Mouse (Mus musculus) CH12.LX (cell line): ENCODE measurements around the gene Cacna2d2. TPM values are rescaled to one million over a fixed set of nuclear protein-coding genes. Genes with fewer than 3 reads are reported as not detected.

Experiments
- DNase-seq: peaks from one replicate; pipeline ENCODE4 v3.0.0-alpha.2; 2013; ENCODE audit errors: extremely low read depth
- H3K27ac ChIP-seq: 2 replicates; pipeline ENCODE4 v1.5.1; 2012; ENCODE audit warnings: low read depth, mild to moderate bottlenecking, control low read depth, moderate library complexity; ENCODE audit not compliant: insufficient read depth
- H3K27me3 ChIP-seq: replicated peaks from 2 replicates; pipeline ENCODE3; 2012; ENCODE audit warnings: inconsistent platforms
- H3K36me3 ChIP-seq, 2 experiments: replicated peaks in 1 of 2; 2 replicates each; pipeline versions ENCODE3 to v1.6.1; 2012; ENCODE audit warnings: inconsistent platforms in 1 of 2, low read length in 1 of 2, mild to moderate bottlenecking in 1 of 2, mixed read lengths in 1 of 2, moderate library complexity in 1 of 2; ENCODE audit not compliant: control insufficient read depth in 1 of 2, insufficient read depth in 1 of 2
- H3K4me1 ChIP-seq, 2 experiments: 2 replicates each; pipeline ENCODE4 v1.6.1; 2012; ENCODE audit warnings: inconsistent platforms in 1 of 2, moderate library complexity in 1 of 2; ENCODE audit not compliant: insufficient read depth in 2 of 2, control insufficient read depth in 1 of 2
- H3K4me2 ChIP-seq: 2 replicates; pipeline ENCODE4 v1.6.1; 2012; ENCODE audit warnings: low read depth, mild to moderate bottlenecking, control low read depth; ENCODE audit not compliant: poor library complexity, insufficient read depth, severe bottlenecking
- H3K4me3 ChIP-seq, 3 experiments: fragments of 150-350 bp in 1 of 3; sonication (generic) in 1 of 3; replicated peaks in 1 of 3; 2 replicates each; pipeline versions ENCODE3 to v1.5.1; 2011 to 2012; ENCODE audit warnings: low read depth in 2 of 3, low read length in 2 of 3, mild to moderate bottlenecking in 2 of 3, moderate library complexity in 2 of 3, control low read depth in 1 of 3, improper control_type of control experiment in 1 of 3, inconsistent platforms in 1 of 3, mixed read lengths in 1 of 3; ENCODE audit not compliant: poor library complexity in 1 of 3
- H3K79me2 ChIP-seq: replicated peaks from 2 replicates; pipeline ENCODE4 v1.6.1; 2012; ENCODE audit warnings: mild to moderate bottlenecking, moderate library complexity; ENCODE audit not compliant: control insufficient read depth, poor library complexity, insufficient read depth, severe bottlenecking; ENCODE audit errors: extremely low read depth
- H3K9ac ChIP-seq: 2 replicates; pipeline ENCODE4 v1.6.1; 2012; ENCODE audit warnings: low read depth, mild to moderate bottlenecking, control low read depth, moderate library complexity; ENCODE audit not compliant: insufficient read depth
- H3K9me3 ChIP-seq: replicated peaks from 2 replicates; pipeline ENCODE3; 2012; ENCODE audit warnings: low read length, inconsistent platforms, mixed read lengths
- CHD2 ChIP-seq: IDR thresholded peaks from 2 replicates; pipeline ENCODE4 v1.6.1; 2011; ENCODE audit warnings: low read length, improper control_type of control experiment
- CTCF ChIP-seq, 2 experiments: IDR thresholded peaks in 1 of 2; conservative IDR thresholded peaks in 1 of 2; 2 replicates each; pipeline ENCODE4 v1.5.1; 2011 to 2012; ENCODE audit warnings: low read depth in 2 of 2, low read length in 2 of 2, improper control_type of control experiment in 1 of 2, inconsistent platforms in 1 of 2, mild to moderate bottlenecking in 1 of 2, moderate library complexity in 1 of 2
- E2F4 ChIP-seq: IDR thresholded peaks from 2 replicates; pipeline ENCODE4 v1.6.1; 2011; ENCODE audit warnings: low read depth, low read length, improper control_type of control experiment; ENCODE audit not compliant: insufficient replicate concordance
- EP300 ChIP-seq: IDR thresholded peaks from 2 replicates; pipeline ENCODE4 v1.6.1; 2011; ENCODE audit warnings: low read length, improper control_type of control experiment
- ETS1 ChIP-seq: conservative IDR thresholded peaks from 2 replicates; pipeline ENCODE4 v1.6.1; 2012; ENCODE audit warnings: low read depth, mild to moderate bottlenecking, inconsistent platforms, low read length, improper control_type of control experiment, moderate library complexity
- GABPA ChIP-seq: IDR thresholded peaks from 2 replicates; pipeline ENCODE4 v1.6.1; 2012; ENCODE audit warnings: low read depth, low read length, improper control_type of control experiment, inconsistent platforms; ENCODE audit not compliant: insufficient replicate concordance
- IRF4 ChIP-seq: IDR thresholded peaks from 2 replicates; pipeline ENCODE4 v1.6.1; 2014; ENCODE audit warnings: low read depth, mild to moderate bottlenecking, inconsistent platforms, low read length, improper control_type of control experiment
- JUN ChIP-seq: IDR thresholded peaks from 2 replicates; pipeline ENCODE4 v1.6.1; 2011; ENCODE audit warnings: low read depth, mild to moderate bottlenecking, low read length, improper control_type of control experiment, moderate library complexity; ENCODE audit not compliant: insufficient read depth
- KAT2A ChIP-seq: IDR thresholded peaks from 2 replicates; pipeline ENCODE4 v1.6.1; 2012; ENCODE audit warnings: low read length, improper control_type of control experiment, inconsistent platforms; ENCODE audit not compliant: insufficient replicate concordance
- MAFK ChIP-seq: IDR thresholded peaks from 2 replicates; pipeline ENCODE4 v1.6.1; 2011; ENCODE audit warnings: low read length, improper control_type of control experiment; ENCODE audit not compliant: insufficient replicate concordance
- MAX ChIP-seq: IDR thresholded peaks from 2 replicates; pipeline ENCODE4 v1.6.1; 2011; ENCODE audit warnings: low read length, improper control_type of control experiment
- MAZ ChIP-seq: IDR thresholded peaks from 2 replicates; pipeline ENCODE4 v1.6.1; 2012; ENCODE audit warnings: low read depth, mild to moderate bottlenecking, inconsistent platforms, low read length, improper control_type of control experiment, moderate library complexity
- MEF2A ChIP-seq: IDR thresholded peaks from 2 replicates; pipeline ENCODE4 v1.6.1; 2014; ENCODE audit warnings: low read depth, mild to moderate bottlenecking, inconsistent platforms, low read length, improper control_type of control experiment, borderline replicate concordance
- MYC ChIP-seq: IDR thresholded peaks from 2 replicates; pipeline ENCODE4 v1.6.1; 2011; ENCODE audit warnings: low read depth, mild to moderate bottlenecking, improper control_type of control experiment, low read length
- NELFE ChIP-seq: IDR thresholded peaks from 2 replicates; pipeline ENCODE4 v1.6.1; 2011; ENCODE audit warnings: low read depth, low read length, improper control_type of control experiment
- PAX5 ChIP-seq: IDR thresholded peaks from 2 replicates; pipeline ENCODE4 v1.6.1; 2012; ENCODE audit warnings: low read length, inconsistent platforms, mixed read lengths
- RAD21 ChIP-seq: IDR thresholded peaks from 2 replicates; pipeline ENCODE4 v1.6.1; 2011; ENCODE audit warnings: low read depth, mild to moderate bottlenecking, low read length, improper control_type of control experiment, moderate library complexity
- RCOR1 ChIP-seq: conservative IDR thresholded peaks from 2 replicates; pipeline ENCODE4 v1.6.1; 2012; ENCODE audit warnings: low read depth, mild to moderate bottlenecking, inconsistent platforms, low read length, improper control_type of control experiment
- SIN3A ChIP-seq: IDR thresholded peaks from 2 replicates; pipeline ENCODE4 v1.6.1; 2012; ENCODE audit warnings: low read length, improper control_type of control experiment, inconsistent platforms
- TBP ChIP-seq: conservative IDR thresholded peaks from 2 replicates; pipeline ENCODE4 v1.6.1; 2011; ENCODE audit warnings: low read depth, low read length, improper control_type of control experiment
- UBTF ChIP-seq: IDR thresholded peaks from 2 replicates; pipeline ENCODE4 v1.6.1; 2012; ENCODE audit warnings: low read depth, mild to moderate bottlenecking, inconsistent platforms, low read length, improper control_type of control experiment, moderate library complexity
- USF2 ChIP-seq: conservative IDR thresholded peaks from 2 replicates; pipeline ENCODE4 v1.6.1; 2011; ENCODE audit warnings: low read depth, low read length, improper control_type of control experiment
- ZC3H11A ChIP-seq: IDR thresholded peaks from 2 replicates; pipeline ENCODE4 v1.6.1; 2012; ENCODE audit warnings: low read depth, mild to moderate bottlenecking, inconsistent platforms, low read length, improper control_type of control experiment
- ZMIZ1 ChIP-seq: IDR thresholded peaks from 2 replicates; pipeline ENCODE4 v1.6.1; 2012; ENCODE audit warnings: low read depth, mild to moderate bottlenecking, inconsistent platforms, low read length, improper control_type of control experiment
- ZNF384 ChIP-seq: IDR thresholded peaks from 2 replicates; pipeline ENCODE4 v1.6.1; 2012; ENCODE audit warnings: low read depth, low read length, improper control_type of control experiment, inconsistent platforms
- dilution Hi-C: fragments of 300-500 bp; cut with MboI; formaldehyde crosslinking; loops from 2 replicates; pipeline ENCODE4 v1.14.3; 2020; ENCODE audit warnings: low sequenced_read_pairs; ENCODE audit not compliant: extremely low pct_unique_long_range_greater_than_20kb, extremely low pct_ligation_motif_present
- in situ Hi-C: fragments of 300-500 bp; cut with MboI; formaldehyde crosslinking; loops from 3 replicates; pipeline ENCODE4 v1.14.3; 2019; ENCODE audit warnings: low sequenced_read_pairs, low pct_ligation_motif_present, low pct_unique_long_range_greater_than_20kb, mixed read lengths
- polyA plus RNA-seq: library from polyadenylated mRNA; unstranded; fragments of >175 nt; gene quantifications from 2 replicates; pipeline ENCODE4 v1.2.1, GENCODE M21; 2012; ENCODE audit warnings: low read depth; ENCODE audit not compliant: insufficient read length
- total RNA-seq, 2 experiments: library from RNA; depleted of rRNA; stranded (reverse); fragments of 300-350 nt in 1 of 2; fragments of >200 nt in 1 of 2; gene quantifications; 2 replicates each; pipeline ENCODE4 v1.2.3; 2012 to 2014

The Cacna2d2 gene
- total and polyA plus RNA-seq, 3 experiments, result 0.04 TPM; not detected in 2

DNA sequence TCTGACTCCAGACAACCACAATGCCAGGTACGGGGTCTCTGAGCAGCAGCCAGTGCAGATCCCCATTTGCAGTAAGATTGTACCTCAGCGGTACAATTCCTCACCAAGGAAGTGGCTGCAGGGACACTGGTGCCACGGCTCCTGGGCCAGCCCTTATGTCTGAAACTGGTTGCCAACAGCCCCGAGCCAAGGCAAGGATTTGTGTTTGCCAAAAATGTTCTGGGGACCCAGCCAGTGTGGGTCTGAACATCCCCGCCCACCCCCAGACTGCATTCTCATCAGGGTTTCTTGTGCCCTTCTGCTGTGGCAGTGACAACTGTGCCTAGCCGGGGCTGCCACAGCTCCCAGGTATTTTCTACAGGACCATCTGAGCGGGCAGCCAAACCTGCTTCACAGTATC is 138.8 kb downstream of the Cacna2d2 start:
- dilution Hi-C loops, result no loop called here
- peaks cover 36% of the 10 kb centered on the region for H3K79me2 ChIP-seq

DNA sequence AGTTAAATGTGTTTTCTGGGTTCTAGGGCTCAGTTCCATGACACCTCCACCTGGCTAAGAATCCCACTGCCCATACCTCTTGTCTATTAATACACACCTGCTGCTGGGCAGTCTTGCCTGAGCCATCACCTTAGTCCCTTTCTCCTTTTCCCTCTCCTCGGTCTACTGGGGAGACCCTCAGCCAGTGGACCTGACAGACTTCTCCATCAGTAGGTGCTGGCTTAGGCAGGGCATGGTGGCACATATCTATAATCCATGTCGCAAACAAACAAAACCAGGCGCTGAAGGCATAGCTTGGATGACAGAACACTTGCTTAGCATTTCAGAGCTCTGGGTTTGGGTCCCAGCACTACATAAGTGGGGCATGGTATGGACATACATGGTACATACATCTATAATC is 139.3 kb downstream of the Cacna2d2 start:
- no peak for TF ChIP-seq ETS1
- TF ChIP-seq GABPA, result no peak
- no peak for TF ChIP-seq MAZ
- TF ChIP-seq KAT2A, result no peak
- TF ChIP-seq IRF4, result no peak
- TF ChIP-seq UBTF, result no peak
- TF ChIP-seq E2F4, result no peak
- TF ChIP-seq USF2, result no peak
- TF ChIP-seq RCOR1, result no peak
- TF ChIP-seq MAFK, result no peak
- TF ChIP-seq ZMIZ1, result no peak
- TF ChIP-seq EP300, result no peak
- TF ChIP-seq NELFE, result no peak
- TF ChIP-seq MAX, result no peak
- TF ChIP-seq CTCF (conservative IDR thresholded peaks at IDR 0.05 in 1 of 2, IDR thresholded peaks at IDR 0.05 in 1 of 2; ENCODE audit: low read depth in 2 of 2, low read length in 2 of 2), result no peak
- TF ChIP-seq RAD21, result no peak
- no peak for TF ChIP-seq PAX5
- TF ChIP-seq, all 38 proteins: peak for 0
- Histone ChIP-seq H3K79me2 (peaks cover 36% of the 10 kb centered on the region), H3K27me3 (no peaks in the 10 kb centered on the region), H3K4me2 (no peak overlapping the region), H3K4me1 (peaks cover 9 to 40% of the 10 kb centered on the region in 2 experiments), H3K9ac (no peak overlapping the region), H3K27ac (no peak overlapping the region), H3K4me3 (no peak overlapping the region), H3K36me3 (peaks cover 33 to 50% of the 10 kb centered on the region in 2 experiments), H3K9me3 (no peaks in the 10 kb centered on the region)
- in situ Hi-C loops (no loop called here), dilution Hi-C loops (no loop called here)
- DNase-seq, result no peak

More for the DNA sequence above, 138.8 kb downstream of the Cacna2d2 start:
- peaks cover 30 to 45% of the 10 kb centered on the region in 2 experiments for H3K36me3 ChIP-seq
- no peak overlapping the region for H3K4me3 ChIP-seq
- H3K4me1 ChIP-seq, result peaks cover 11 to 44% of the 10 kb centered on the region in 2 experiments
- DNase-seq, result no peak
- no peaks in the 10 kb centered on the region for H3K9me3 ChIP-seq
- no peaks in the 10 kb centered on the region for H3K27me3 ChIP-seq
- no peak for TF ChIP-seq EP300
- TF ChIP-seq PAX5, result no peak
- TF ChIP-seq IRF4, result no peak
- no peak for TF ChIP-seq RAD21
- TF ChIP-seq MAFK, result no peak
- TF ChIP-seq SIN3A, result no peak
- no peak for TF ChIP-seq MEF2A
- TF ChIP-seq ZNF384, result no peak
- TF ChIP-seq CHD2, result no peak
- no peak for TF ChIP-seq TBP
- no peak for TF ChIP-seq NELFE
- no peak for TF ChIP-seq JUN
- no peak for TF ChIP-seq MAX
- TF ChIP-seq E2F4, result no peak
- no peak for TF ChIP-seq ZC3H11A
- no peak for TF ChIP-seq MYC
- TF ChIP-seq ZMIZ1, result no peak
- H3K4me2 ChIP-seq, result no peak overlapping the region
- no peak overlapping the region for H3K9ac ChIP-seq
- in situ Hi-C loops, result no loop called here
- no peak overlapping the region for H3K27ac ChIP-seq
